Mouse (Mus musculus) myocyte (in vitro differentiated cells): ENCODE measurements around the gene Mepce.

ENCODE experiments used
- POLR2A ChIP-seq: IDR thresholded peaks from one replicate; pipeline ENCODE4 v1.6.1; 2011; ENCODE audit warnings: low read depth, mild to moderate bottlenecking, control low read depth, moderate library complexity; ENCODE audit not compliant: insufficient read length
- TCF3 ChIP-seq: IDR thresholded peaks from one replicate; pipeline ENCODE4 v1.6.1; 2011; ENCODE audit warnings: low read depth, control low read depth; ENCODE audit not compliant: insufficient read length

DNA sequence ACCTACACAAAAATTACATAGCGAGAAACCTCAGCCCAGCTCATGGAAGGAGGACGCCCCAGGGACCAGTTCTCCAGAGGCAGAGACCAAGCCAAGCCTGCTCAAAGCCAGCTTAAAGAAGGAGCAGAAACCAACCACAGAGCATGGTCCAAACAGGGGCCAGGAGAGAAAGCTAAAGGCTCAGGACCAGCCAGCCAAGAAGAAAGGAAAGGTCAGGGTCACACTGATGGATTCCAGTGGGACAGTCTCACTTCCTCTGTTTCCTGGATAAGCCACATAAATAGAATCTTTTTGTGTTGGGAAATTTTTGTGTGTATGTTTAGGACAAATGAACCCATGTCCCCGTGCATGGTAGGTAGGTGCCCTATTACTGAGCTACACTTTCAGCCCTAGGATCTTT lies 9.2 kb upstream of the Mepce start:
- TF ChIP-seq POLR2A (no peak), TCF3 (no peak)
